Mouse (Mus musculus): ENCODE data around the gene Cacnb2. TPM values are rescaled to one million over a fixed set of nuclear protein-coding genes. Genes with fewer than 3 reads are reported as not detected.

The Cacnb2 gene
- polyA plus RNA-seq, 1 experiment from 2014 or later: 1.5 TPM

DNA sequence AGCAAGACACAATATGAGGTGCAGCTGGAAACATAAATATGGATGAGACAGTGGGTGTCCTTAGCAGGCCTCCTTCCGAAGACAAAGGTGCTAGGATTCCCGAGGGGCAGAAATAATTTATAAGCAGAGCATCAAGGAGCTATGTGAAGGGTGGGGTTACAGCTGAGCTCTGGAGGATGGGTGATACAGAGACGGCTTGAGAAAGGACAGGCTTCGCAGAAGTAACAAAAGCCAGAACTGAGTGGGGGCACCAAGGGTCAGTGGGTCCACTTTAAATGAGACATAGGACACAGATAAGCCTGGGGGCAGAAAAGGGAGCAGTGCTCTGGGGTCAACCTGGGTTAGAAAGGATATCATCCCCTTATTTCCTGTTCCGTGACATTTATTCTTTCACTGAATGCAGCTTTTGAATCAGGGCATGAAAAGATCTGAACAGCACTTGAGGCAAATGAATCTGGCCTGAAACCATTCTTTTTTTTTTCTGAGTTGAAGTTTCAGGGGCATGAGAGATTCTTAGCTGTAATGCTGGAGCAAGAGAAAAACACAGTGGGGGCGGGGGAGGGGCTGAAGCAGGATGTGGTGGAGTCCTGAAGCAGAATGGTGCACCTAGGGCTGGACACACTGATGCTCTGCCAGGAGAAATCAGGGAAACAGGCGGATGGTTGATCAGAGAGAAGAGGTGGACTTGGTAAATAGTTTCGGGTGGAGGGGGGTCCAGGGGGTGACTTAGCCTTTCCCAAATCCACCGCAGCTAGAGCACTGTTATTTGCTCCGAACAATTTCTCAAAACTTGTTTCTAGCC lies 304.4 kb downstream of the Cacnb2 start:
- Histone ChIP-seq H3K4me2 (replicated peaks; ENCODE audit: low read depth) (no peak overlapping the region), H3K36me3 (ENCODE audit: control insufficient read depth, insufficient read depth, low read length) (no peaks in the 10 kb centered on the region), H3K4me3 (ENCODE audit: low read depth, low read length) (no peak overlapping the region), H3K9ac (ENCODE audit: low read length) (no peak overlapping the region), H3K4me1 (replicated peaks; ENCODE audit: control insufficient read depth, insufficient read depth) (no peaks in the 10 kb centered on the region), H3K9me3 (ENCODE audit: control insufficient read depth, low read length) (no peaks in the 10 kb centered on the region), H3K27ac (replicated peaks) (no peak overlapping the region), H3K27me3 (ENCODE audit: control insufficient read depth, insufficient read depth, low read length) (no peaks in the 10 kb centered on the region)
- DNase-seq (ENCODE audit: low spot score) (no peak), ATAC-seq (ENCODE audit: low FRiP score, low TSS enrichment) (no peak)
- 53% methylated on average over 10 of the region's 10 CpGs for WGBS
- TF ChIP-seq CTCF (IDR thresholded peaks at IDR 0.05; ENCODE audit: low read depth): no peak
- TF ChIP-seq EP300 (optimal IDR thresholded peaks at IDR 0.05): no peak

DNA sequence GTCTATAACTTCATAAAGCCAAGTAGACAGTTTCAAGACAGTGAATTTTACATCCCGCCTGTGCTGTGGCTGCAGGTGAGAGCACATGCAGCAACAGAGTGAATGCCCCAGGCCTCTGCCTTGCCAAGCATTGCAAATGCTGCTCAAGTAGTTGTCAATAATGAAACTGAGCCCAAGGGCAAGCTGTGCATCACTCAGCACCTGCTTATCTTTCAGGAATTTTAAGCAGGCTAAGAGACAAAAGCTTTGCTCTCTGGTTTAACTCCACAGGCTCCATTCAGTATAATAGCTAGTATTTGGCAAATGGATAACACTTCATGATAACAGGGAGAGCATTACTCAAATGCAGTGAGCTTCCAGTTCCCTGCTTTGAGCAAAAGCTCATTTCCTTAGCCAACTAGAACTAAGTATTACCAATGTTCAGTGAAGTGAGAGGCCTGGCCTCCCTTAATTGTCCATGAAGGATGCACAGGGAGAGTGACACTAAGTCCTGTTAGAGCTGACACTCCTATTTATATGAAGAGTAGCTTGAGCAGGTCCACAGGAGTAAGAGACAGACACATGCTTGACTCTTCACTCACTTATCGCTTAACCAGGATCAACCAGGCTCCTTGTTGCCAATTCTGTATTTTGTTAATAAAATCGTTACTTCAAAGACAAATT lies 314.8 kb downstream of the Cacnb2 start:
- Histone ChIP-seq H3K27me3 (ENCODE audit: control insufficient read depth, insufficient read depth, low read length) (no peaks in the 10 kb centered on the region), H3K27ac (replicated peaks) (no peak overlapping the region), H3K4me1 (replicated peaks; ENCODE audit: control insufficient read depth, insufficient read depth) (no peaks in the 10 kb centered on the region), H3K36me3 (ENCODE audit: control insufficient read depth, insufficient read depth, low read length) (no peaks in the 10 kb centered on the region), H3K4me2 (replicated peaks; ENCODE audit: low read depth) (no peak overlapping the region), H3K4me3 (ENCODE audit: low read depth, low read length) (no peak overlapping the region), H3K9me3 (ENCODE audit: control insufficient read depth, low read length) (no peaks in the 10 kb centered on the region), H3K9ac (ENCODE audit: low read length) (no peak overlapping the region)
- no peak for ATAC-seq (ENCODE audit: low FRiP score, low TSS enrichment)
- WGBS: 77% methylated on average over 3 of the region's 3 CpGs
- DNase-seq (ENCODE audit: low spot score): no peak
- TF ChIP-seq CTCF (IDR thresholded peaks at IDR 0.05; ENCODE audit: low read depth) (no peak), EP300 (optimal IDR thresholded peaks at IDR 0.05) (no peak)

DNA sequence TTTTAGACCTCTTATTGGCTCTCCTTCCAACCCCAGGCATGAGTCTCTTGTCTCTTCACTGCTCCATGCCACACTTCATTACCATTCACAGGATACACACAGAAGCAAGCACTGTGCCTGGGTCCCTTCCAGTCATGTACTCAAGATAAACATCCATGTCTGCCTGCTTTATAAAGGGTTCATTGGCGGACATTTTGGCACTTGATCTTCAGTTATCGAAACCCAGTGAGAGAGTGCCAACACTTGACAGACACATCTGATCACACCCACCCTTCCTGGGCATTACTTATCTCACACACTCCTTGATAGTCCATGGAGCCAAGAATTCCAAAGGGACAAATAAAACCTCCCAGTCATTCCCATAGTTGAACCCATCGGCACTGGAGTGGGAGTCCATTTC lies 327.0 kb downstream of the Cacnb2 start:
- TF ChIP-seq CTCF (IDR thresholded peaks at IDR 0.05; ENCODE audit: low read depth) (no peak), EP300 (optimal IDR thresholded peaks at IDR 0.05) (no peak)
- no peak overlapping the region for H3K4me3 ChIP-seq (ENCODE audit: low read depth, low read length)
- H3K4me1 ChIP-seq (replicated peaks; ENCODE audit: control insufficient read depth, insufficient read depth): no peaks in the 10 kb centered on the region
- DNase-seq (ENCODE audit: low spot score): no peak
- whole genome bisulfite sequencing: 78% methylated on average over 3 of the region's 3 CpGs
- ATAC-seq (ENCODE audit: low FRiP score, low TSS enrichment): no peak
- H3K27ac ChIP-seq (replicated peaks): no peak overlapping the region
- no peak overlapping the region for H3K9ac ChIP-seq (ENCODE audit: low read length)
- no peaks in the 10 kb centered on the region for H3K27me3 ChIP-seq (ENCODE audit: control insufficient read depth, insufficient read depth, low read length)
- H3K4me2 ChIP-seq (replicated peaks; ENCODE audit: low read depth): no peak overlapping the region
- H3K9me3 ChIP-seq (ENCODE audit: control insufficient read depth, low read length): no peaks in the 10 kb centered on the region
- H3K36me3 ChIP-seq (ENCODE audit: control insufficient read depth, insufficient read depth, low read length): no peaks in the 10 kb centered on the region

DNA sequence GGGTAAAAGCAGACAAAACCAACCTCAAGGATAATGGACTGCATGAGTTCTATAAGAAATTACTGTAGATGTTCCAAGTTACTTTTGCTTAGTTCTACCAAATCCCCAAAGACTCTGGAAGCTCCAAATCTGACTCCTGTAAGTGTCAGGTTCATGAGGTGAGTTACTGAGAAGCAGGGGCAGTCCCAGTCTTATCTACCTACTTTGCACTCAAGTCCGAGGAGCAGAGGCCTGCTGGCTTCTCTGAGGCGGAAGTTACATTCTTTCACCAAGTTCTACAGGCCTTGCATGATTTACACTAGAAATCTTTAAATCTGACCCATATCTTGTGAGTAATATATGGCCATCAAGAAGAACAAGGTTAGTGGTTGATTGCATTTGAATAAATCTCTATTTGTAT lies 329.1 kb downstream of the Cacnb2 start:
- H3K27me3 ChIP-seq (ENCODE audit: control insufficient read depth, insufficient read depth, low read length): no peaks in the 10 kb centered on the region
- H3K9me3 ChIP-seq (ENCODE audit: control insufficient read depth, low read length): no peaks in the 10 kb centered on the region
- no peak overlapping the region for H3K4me2 ChIP-seq (replicated peaks; ENCODE audit: low read depth)
- 71% methylated on average over 2 of the region's 2 CpGs for WGBS
- no peaks in the 10 kb centered on the region for H3K4me1 ChIP-seq (replicated peaks; ENCODE audit: control insufficient read depth, insufficient read depth)
- DNase-seq (ENCODE audit: low spot score) (no peak), ATAC-seq (ENCODE audit: low FRiP score, low TSS enrichment) (no peak)
- no peak overlapping the region for H3K4me3 ChIP-seq (ENCODE audit: low read depth, low read length)
- no peak overlapping the region for H3K27ac ChIP-seq (replicated peaks)
- H3K9ac ChIP-seq (ENCODE audit: low read length): no peak overlapping the region
- no peaks in the 10 kb centered on the region for H3K36me3 ChIP-seq (ENCODE audit: control insufficient read depth, insufficient read depth, low read length)
- TF ChIP-seq CTCF (IDR thresholded peaks at IDR 0.05; ENCODE audit: low read depth) (no peak), EP300 (optimal IDR thresholded peaks at IDR 0.05) (no peak)

DNA sequence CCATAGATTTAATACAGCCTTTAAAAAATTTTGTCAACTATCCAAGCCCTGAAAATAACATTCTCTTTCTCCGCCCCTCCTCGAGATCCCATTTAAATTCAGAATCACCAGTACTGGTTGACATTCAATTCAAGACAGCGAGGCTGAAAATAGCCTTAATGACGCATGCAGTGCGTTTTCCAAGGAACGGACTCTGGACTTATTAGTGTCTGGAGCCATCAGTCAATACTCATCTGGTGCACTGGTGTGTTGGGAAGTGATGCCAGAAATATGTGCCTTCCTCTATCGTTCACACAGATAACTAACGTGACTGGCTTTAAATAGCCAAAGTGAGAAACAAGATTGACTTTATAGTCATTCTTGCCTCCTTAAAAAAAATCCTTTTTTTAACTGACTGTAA lies 333.6 kb downstream of the Cacnb2 start:
- 54% methylated on average over 8 of the region's 8 CpGs for WGBS
- Histone ChIP-seq H3K4me3 (ENCODE audit: low read depth, low read length) (no peak overlapping the region), H3K4me1 (replicated peaks; ENCODE audit: control insufficient read depth, insufficient read depth) (no peaks in the 10 kb centered on the region), H3K4me2 (replicated peaks; ENCODE audit: low read depth) (no peak overlapping the region), H3K36me3 (ENCODE audit: control insufficient read depth, insufficient read depth, low read length) (no peaks in the 10 kb centered on the region), H3K27ac (replicated peaks) (no peak overlapping the region), H3K9me3 (ENCODE audit: control insufficient read depth, low read length) (no peaks in the 10 kb centered on the region), H3K27me3 (ENCODE audit: control insufficient read depth, insufficient read depth, low read length) (no peaks in the 10 kb centered on the region), H3K9ac (ENCODE audit: low read length) (no peak overlapping the region)
- ATAC-seq (ENCODE audit: low FRiP score, low TSS enrichment) (no peak), DNase-seq (ENCODE audit: low spot score) (no peak)
- TF ChIP-seq EP300 (optimal IDR thresholded peaks at IDR 0.05) (no peak), CTCF (IDR thresholded peaks at IDR 0.05; ENCODE audit: low read depth) (no peak)

DNA sequence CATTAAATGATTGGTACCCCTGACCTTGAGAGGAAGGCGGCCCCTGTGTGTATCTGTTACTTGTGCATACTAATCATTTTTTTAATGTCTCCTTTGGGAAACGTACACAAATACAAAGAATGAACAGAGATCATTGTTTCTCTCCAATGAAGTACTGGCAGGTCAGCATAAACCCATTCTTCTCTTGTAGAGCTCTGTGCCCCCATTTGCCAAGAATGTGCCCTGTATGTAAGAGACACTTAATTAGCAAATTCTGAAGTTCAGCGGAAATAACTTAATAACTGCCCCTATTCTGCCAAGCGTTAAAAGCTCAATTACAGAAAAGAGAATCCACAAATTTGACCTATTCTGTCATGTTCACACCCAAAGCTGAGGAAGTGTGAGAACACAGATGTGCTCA lies 339.4 kb downstream of the Cacnb2 start:
- TF ChIP-seq CTCF (IDR thresholded peaks at IDR 0.05; ENCODE audit: low read depth): no peak
- no peak for TF ChIP-seq EP300 (optimal IDR thresholded peaks at IDR 0.05)
- WGBS: 82% methylated on average over 4 of the region's 4 CpGs
- no peak for DNase-seq (ENCODE audit: low spot score)

More for the DNA sequence above, 339.4 kb downstream of the Cacnb2 start:
- no peak overlapping the region for H3K27ac ChIP-seq (replicated peaks)
- H3K27me3 ChIP-seq (ENCODE audit: control insufficient read depth, insufficient read depth, low read length): no peaks in the 10 kb centered on the region
- no peak for ATAC-seq (ENCODE audit: low FRiP score, low TSS enrichment)
- H3K4me2 ChIP-seq (replicated peaks; ENCODE audit: low read depth): no peak overlapping the region
- H3K9me3 ChIP-seq (ENCODE audit: control insufficient read depth, low read length): no peaks in the 10 kb centered on the region
- no peak overlapping the region for H3K4me3 ChIP-seq (ENCODE audit: low read depth, low read length)
- H3K36me3 ChIP-seq (ENCODE audit: control insufficient read depth, insufficient read depth, low read length): no peaks in the 10 kb centered on the region
- H3K9ac ChIP-seq (ENCODE audit: low read length): no peak overlapping the region
- H3K4me1 ChIP-seq (replicated peaks; ENCODE audit: control insufficient read depth, insufficient read depth): no peaks in the 10 kb centered on the region

All from stomach, postnatal 0 days (tissue).